Mouse (Mus musculus) stomach, postnatal 0 days (tissue): ENCODE results near the gene Ovca2.

Experiments
- CTCF ChIP-seq: IDR thresholded peaks from 2 replicates; pipeline ENCODE4 v1.5.1; 2016; ENCODE audit warnings: antibody characterized with exemption, low read depth, mild to moderate bottlenecking, moderate library complexity
- EP300 ChIP-seq: optimal IDR thresholded peaks from 2 replicates; pipeline ENCODE3; 2016; ENCODE audit warnings: antibody characterized with exemption

DNA sequence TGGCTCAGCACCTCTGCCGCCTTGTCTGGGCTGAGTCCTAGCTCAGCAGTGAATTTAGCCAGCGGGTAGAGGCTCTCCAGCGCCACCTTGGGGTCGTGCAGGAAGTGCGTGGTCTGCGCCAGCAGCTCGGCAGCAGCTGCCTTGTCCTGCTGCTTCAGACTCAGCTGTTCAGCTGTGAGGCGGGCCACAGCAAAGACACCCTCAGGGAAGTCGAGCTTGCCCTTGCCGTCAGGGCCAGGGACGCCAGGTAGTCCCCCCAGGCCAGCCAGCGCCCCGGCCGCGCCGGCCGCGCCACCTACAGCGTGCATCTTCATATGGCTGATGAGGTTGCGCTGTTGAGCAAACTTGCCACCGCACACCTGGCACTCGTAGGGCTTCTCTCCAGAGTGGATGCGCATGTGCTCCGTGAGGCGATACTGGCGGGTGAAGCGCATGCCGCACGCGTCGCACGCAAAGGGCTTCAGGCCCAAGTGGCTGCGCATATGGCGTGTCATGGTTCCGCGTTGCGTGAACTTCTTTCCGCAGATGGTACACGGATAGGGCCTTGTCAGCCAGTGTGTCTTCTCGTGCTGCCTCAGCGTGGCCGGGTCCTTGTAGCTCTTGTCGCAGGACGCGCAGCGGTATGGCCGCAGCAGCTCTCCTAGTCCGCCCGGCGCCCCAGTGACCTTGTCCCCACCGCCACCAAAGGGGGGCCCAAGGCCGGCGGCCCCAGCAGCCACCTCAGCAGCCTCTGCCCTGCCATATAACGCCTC, 13.0 kb downstream of the Ovca2 start:
- peak; percentile 88 for TF ChIP-seq CTCF
- TF ChIP-seq EP300: no peak
